Mouse (Mus musculus) v-Abl transformed pro-B cells (cell line): ENCODE measurements around the gene Ebf1.

Experiments
- in situ Hi-C, 2 experiments: fragments of 400-800 bp; cut with MboI; formaldehyde crosslinking; loops; one replicate each; pipeline ENCODE4 v1.15.1; 2025; ENCODE audit not compliant: unreplicated experiment in 2 of 2

The Ebf1 gene

GRCm38 (mm10) chr11:44616788-44617712 lies at the start of gene Ebf1:
TSS of gene Ebf1 (plus strand) at chr11:44617317.
- in situ Hi-C loops = loop anchor here (5.0 to 25.0 kb wide), 10 partner anchors 278 to 830 kb away; no protein-coding TSS in a partner anchor

DNA sequence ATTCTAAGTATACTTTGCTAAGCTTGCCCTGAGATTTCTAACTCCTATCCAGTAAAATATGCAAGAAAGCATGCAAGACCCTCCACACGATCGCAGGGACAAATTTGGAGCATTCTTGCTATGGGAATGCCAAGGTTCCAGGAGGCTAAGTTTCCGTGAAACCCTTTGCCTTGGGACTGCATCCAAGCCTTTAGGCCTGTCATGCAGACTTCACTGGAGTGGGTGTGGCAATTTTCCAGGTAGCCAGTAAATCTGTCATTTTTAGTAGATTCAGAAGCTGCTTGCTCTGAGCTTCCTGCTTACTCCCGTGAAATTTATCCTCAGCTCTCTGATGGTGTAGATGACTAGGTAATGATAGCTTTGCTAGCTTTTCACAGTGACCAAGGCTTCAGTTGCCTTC lies 46.8 kb upstream of the Ebf1 start:
- in situ Hi-C loops = loop anchor here in 1 of 2 experiments (25.0 kb wide), 1 partner anchor 808 kb away; no protein-coding TSS in a partner anchor

DNA sequence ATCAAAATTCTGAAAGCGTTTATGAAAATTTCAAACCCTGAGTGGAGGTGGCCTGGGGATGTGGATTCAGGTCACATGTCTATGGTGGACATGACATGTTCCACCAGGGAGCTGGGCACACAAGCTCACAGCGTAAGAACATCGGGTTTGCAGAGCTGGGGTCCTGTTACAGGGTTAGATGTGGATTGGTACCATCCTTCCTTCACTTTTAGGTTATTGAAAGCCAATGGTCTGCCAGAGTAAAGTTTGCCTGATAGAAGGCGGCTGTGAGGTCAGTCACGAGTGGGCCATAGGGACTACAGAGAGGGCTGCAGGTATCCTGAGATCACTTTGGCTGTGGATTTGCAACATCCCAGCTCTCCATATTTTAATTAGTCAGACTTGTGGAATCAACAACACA lies 44.3 kb upstream of the Ebf1 start:
- in situ Hi-C loops = loop anchor here in 1 of 2 experiments (25.0 kb wide), 1 partner anchor 810 kb away; no protein-coding TSS in a partner anchor

GRCm38 (mm10) chr11:44573396-44573795 lies 43.7 kb upstream of the Ebf1 start:
- in situ Hi-C loops = loop anchor here in 1 of 2 experiments (25.0 kb wide), 1 partner anchor 811 kb away; no protein-coding TSS in a partner anchor

GRCm38 (mm10) chr11:44574391-44574790 lies 42.7 kb upstream of the Ebf1 start:
- in situ Hi-C loops = loop anchor here in 1 of 2 experiments (25.0 kb wide), 1 partner anchor 812 kb away; no protein-coding TSS in a partner anchor

GRCm38 (mm10) chr11:44574820-44575219 lies 42.3 kb upstream of the Ebf1 start:
- in situ Hi-C loops = loop anchor here (5.0 to 25.0 kb wide), 5 partner anchors 98 to 1212 kb away; partner anchors contain the start of gene Ublcp1 (in 1 of the 2)

GRCm38 (mm10) chr11:44577911-44578310 lies 39.2 kb upstream of the Ebf1 start:
- in situ Hi-C loops = loop anchor here (5.0 to 25.0 kb wide), 4 partner anchors 101 to 1209 kb away; partner anchors contain the start of gene Ublcp1 (in 1 of the 2)

DNA sequence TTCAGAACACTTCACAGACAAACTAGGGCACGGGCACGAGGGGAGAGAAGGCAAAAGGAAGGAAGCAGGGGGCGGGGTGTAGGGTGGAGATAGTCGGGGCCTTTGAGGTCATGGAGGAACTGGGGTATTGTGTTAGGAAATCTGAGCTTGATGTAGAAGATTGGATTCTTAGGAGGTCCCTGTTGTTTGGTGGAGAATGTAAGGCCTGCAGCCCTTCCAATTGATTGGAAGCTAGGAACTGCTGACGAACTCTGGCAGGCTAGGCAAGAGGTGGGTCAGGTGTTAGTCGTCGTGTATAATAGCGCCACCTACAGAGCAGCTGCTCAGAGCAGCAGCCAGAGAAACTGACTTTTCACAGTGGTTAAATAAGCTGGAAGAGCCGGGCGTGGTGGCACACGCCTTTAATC lies 35.8 kb upstream of the Ebf1 start:
- in situ Hi-C loops = loop anchor here in 1 of 2 experiments (25.0 kb wide), 2 partner anchors 494 to 1206 kb away; no protein-coding TSS in a partner anchor

DNA sequence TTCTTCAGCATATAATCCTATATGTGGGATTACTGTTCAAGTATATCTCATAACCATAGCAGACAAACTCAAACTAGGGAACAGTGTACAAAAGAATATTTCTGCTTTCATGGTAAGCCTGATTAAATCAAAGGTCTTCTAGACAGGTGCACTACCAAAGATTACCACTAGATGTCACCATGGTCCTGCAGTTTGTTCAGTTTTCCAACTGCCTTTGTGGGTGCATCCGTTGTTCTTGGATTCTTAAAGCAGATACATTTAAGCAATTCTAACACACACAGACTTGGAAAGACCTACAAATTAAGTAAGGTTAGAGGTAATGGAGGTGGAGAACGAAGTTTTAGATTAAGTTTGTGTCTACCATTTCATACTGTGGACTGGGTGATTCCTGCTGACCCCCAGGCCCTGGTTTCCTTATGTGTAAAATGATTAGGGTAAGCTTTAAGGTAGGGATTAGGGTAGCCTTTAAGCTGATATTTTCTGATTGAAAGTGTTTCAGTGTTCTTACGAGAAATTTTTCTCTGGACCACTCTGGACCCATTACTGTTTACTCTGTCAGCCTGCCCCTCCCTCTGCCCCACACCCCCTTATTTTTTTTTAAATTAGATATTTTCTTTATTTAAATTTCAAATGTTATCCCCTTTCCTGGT lies 30.9 kb upstream of the Ebf1 start:
- in situ Hi-C loops = loop anchor here in 1 of 2 experiments (25.0 kb wide), 2 partner anchors 499 to 1201 kb away; no protein-coding TSS in a partner anchor

DNA sequence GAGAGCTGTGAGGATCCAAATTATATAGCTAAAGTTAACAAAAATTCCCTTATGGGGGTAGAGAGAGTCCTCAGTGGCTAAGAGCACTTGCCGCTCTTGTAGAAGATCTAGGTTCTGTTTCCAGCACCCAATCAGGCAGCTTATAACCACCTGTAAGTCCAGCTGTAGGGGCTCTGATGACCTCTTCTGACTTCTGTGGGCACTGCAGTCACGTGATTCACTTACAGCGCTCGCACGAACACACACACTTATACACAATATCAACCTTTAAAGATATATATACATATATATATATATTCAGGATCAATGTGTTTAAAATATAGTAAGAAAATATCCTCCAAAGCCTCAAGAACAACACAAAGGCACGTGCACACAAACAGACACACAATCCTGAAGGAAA lies 24.1 kb upstream of the Ebf1 start:
- in situ Hi-C loops = loop anchor here (10.0 to 25.0 kb wide), 4 partner anchors 506 to 1322 kb away; no protein-coding TSS in a partner anchor

- in situ Hi-C loops = loop anchor here (10.0 to 25.0 kb wide), 4 partner anchors 507 to 1320 kb away; no protein-coding TSS in a partner anchor
Measured at GRCm38 (mm10) chr11:44594768-44595167, 22.3 kb upstream of the Ebf1 start.

DNA sequence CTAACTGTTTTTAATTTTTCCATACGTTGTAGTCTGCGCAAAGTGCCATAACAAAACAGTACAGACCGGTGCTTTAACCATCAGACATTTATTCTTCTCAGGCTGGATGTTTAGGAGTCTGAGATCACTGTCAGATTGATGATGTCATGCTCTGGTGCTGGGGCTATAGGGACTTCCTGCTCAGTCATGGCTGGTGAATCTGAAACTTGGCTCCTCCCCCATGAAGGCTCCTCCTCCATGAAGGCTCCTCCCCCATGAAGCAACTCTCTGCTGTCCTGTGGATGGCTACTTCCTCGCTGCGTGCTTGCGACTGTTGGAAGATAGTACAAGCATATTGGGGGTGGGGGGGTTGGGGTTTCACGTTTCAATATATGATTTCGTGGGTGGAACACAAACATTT lies 10.2 kb upstream of the Ebf1 start:
- in situ Hi-C loops = loop anchor here (10.0 to 25.0 kb wide), 5 partner anchors 680 to 1188 kb away; no protein-coding TSS in a partner anchor

- in situ Hi-C loops = loop anchor here (10.0 to 25.0 kb wide), 5 partner anchors 679 to 1186 kb away; no protein-coding TSS in a partner anchor
Measured at GRCm38 (mm10) chr11:44608646-44609045, 8.5 kb upstream of the Ebf1 start.

- in situ Hi-C loops = loop anchor here (5.0 to 25.0 kb wide), 8 partner anchors 284 to 1276 kb away; no protein-coding TSS in a partner anchor
Measured at GRCm38 (mm10) chr11:44610971-44611781, 5.9 kb upstream of the Ebf1 start.

GRCm38 (mm10) chr11:44612156-44612555 lies 5.0 kb upstream of the Ebf1 start:
- in situ Hi-C loops = loop anchor here (5.0 to 25.0 kb wide), 8 partner anchors 283 to 1275 kb away; no protein-coding TSS in a partner anchor

DNA sequence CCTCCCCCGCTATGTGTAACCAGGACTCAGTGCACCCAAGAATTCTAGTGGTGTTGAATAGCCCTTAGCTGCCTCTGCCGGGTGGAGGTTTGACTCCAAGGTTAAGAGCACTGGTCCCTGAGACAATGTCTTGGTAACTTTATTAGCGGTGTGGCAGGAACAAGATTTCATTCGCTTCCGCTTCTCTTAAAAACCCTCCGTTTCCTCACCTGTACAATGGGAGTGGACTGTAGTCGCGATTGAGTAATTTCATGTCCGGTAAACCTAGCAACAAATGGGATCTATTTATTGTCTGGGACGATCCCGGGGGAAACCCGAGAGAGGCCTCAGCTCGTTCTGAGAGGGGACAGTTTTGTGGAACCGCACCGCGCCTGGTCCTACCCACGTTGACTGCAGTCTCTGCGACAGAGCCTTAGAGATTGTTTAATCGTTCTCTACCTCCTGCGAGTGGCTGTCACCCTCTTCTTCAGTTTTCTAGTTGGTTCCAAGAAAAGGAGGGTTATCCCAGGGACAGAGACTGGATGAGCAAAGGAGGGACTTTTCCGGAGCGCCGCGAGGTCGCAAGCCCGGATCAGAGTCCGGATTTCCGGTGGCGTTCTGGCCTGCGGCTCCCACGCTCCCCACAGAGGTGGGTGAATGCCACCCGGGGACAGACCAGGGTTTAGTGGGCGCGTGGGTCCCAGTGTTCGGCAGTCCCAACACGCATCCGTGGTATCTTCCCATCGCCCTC lies 4.3 kb upstream of the Ebf1 start:
- in situ Hi-C loops = loop anchor here (5.0 to 25.0 kb wide), 8 partner anchors 282 to 1274 kb away; no protein-coding TSS in a partner anchor

DNA sequence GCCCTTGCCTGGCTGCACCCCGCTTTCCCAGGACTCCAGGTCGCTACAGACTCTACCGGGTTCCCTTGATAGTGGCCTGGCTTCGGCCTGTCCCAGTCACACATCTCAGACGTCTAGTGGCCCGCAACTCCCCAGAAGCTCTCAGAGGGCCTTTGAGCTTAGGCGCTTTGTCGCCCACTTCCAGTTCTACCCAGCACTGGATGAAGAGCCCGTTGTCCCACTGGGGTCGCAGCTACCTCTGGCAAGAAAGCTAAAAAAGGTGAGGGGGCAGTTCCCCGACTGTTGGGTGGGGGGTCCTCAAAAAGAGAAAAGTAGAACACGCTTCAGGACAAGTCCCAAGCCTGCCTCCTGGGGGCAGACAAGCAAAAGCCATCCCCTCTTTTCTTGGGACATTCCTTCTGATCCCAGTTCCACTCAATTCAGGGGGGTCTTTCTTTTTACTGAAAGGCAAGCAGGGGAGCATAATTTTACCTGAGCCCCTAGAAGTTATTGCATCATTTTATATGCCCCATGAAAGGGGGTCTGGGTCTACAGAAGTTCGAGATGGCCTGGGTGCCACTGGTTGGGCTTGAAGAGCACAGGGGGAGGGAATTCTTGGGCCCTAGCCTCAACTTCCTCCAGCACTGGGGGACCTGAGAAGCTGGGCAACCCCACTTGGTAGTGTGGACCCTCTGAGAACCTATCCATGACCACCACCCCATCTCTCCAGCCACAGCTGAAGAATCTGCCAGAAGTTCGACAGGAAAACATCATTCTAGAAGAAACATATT lies 3.5 kb upstream of the Ebf1 start:
- in situ Hi-C loops = loop anchor here (5.0 to 25.0 kb wide), 8 partner anchors 281 to 1274 kb away; no protein-coding TSS in a partner anchor
